Mouse (Mus musculus) urinary bladder, postnatal 36 days (tissue): ENCODE measurements around the gene Mst1.
A peak's percentile ranks its signal among the peaks of the same experiment; 100 is the strongest.

Experiments used
- DNase-seq, 2 experiments: peaks; one replicate each; pipeline ENCODE4 v3.0.0; 2022; ENCODE audit warnings: low spot score in 2 of 2, mixed read lengths in 1 of 2

Mst1 gene

DNA sequence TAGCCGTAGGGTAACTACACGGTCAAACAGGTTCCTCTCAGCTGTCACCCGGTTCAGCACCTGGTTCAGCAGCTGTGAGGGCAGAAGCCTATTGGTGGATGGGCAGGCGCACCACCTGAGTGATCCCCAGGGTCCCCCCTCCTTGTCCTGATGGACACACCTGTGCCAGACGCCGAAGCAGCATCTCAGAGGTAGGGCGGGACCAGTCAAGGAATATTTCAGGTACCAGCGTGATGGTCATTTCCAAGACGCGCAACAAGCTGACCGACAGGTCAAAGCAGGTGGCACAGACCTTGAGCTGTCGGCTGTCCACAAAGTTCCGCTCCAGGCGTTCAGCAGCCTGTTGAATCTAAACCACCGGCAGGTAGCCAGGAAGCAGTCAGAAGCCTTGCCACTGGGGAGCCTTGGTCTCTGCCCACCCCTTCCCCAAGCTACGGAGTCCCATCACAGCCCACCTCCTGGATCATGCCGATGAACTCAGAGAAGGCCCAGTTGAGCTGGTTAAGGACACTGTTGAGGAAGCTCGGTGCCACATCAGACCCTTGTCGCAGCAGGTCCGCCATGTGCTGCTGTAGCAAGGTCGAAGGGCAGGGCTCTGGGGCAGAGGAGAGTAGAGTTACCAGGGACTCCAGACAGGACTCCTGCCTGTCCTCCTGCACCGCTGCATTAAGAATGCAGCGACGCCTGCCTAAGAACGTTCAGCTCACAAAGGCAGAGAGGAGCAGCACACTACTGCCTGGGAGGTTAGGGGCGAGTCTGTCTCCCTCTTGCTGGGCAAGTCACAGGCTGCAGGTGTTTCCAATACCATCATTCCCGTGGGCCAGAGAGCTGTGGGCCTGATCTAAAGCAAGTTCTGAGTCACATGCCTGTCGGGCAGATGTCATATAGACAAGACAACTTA, 23.6 kb upstream of the Mst1 start:
- DNase-seq = no peak

DNA sequence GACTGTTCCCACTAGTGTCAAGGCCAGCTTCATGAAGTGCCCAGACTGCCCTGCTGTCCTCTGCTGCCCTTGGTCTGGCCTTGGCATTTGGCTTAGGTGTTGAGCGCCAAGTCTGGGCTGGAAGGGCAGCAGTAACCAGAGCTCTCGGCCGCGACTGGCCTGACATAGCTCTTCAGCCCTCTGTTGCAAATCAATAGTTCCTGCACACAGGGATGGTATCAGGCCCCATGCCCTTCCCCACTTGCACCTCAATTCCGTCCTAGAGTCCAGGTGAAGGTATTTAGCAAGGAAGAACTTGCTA, 23.0 kb upstream of the Mst1 start:
- no peak for DNase-seq

DNA sequence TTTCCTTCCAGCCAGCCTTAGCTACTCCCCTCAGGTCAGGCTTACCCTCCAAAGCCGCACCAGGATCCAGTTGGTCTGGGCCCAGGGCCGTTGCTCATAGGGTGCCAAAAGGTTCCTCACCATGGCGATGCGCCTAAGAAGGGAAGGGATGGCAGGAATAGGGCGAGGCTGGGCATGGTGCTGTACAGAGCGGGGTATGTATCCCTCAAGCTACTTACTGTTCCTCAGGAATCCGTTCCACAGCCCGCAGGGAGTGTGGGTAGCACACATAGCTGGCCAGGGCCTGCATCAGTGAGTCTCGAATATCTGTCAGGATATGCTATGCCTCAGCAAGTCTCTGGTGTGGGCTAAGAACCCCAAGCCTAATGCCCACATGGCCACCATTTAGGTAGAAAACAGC, 21.9 kb upstream of the Mst1 start:
- no peak for DNase-seq

- no peak for DNase-seq
These were observed 18.1 kb upstream of the Mst1 start for GRCm38 (mm10) chr9:108062142-108062541.

DNA sequence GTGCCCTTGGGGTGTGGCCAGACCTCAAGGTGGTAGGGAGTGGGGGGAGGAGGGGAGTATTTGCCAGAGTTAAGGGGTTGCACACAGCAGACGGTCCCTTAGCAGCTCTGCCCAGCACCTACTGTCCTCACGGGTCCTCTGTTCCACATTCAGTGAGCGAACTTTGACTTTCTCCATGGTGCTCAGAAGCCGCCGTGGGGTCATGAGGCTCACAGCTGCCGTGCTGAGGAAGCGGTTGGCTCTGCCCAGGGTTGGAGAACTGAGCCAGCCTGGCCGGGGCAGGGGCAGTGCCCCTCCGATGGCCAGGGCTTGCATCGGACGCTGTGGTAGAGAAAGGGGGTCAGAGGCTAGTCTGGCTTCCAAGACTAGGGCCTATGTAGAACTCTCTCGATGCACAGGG, 16.9 kb upstream of the Mst1 start:
- DNase-seq = no peak

DNA sequence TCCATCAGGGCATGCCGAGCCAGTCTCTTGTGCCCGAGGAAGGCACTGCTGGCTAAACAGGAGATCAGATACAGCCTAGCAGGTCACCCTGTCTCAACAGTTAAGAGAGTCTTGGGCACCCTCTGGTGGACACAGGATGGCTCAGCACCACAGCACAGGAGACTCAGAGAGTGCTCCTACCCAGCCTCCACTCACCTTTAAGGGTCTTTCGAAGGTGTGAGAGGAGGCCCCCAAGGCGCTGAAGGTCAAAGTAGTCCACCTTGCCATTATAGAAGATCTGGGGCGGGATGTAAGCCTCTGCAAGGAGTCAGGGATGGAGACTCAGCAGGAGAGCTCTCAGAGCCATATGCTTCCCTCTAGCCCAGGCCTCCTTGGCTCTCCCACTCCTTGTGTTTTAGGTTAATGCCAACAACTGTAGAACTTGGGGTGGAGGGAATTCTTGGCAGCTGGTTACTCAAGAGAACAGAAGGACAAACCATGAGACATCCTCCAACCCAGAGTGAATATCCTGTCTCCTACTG, 14.7 kb upstream of the Mst1 start:
- DNase-seq = peak; percentile 49 to 50

DNA sequence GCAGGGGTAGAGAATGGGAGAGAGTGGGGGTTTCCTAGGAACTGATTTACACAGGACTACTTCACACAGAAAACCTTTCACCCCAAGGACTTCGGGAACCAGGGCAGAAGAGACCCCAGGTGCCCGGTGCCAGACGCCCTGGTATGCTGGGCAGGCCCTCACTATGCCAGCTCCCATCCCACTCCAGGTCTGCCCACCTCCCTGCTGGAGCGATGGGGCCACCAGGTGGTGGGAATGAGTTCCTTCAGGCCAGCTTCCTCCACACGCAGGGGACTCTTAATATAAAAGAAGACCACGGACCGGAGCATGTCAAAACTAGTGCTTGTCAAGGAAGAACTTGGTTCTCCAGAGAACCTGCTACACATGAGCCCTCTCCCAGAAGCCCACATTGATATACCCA, 13.0 kb upstream of the Mst1 start:
- DNase-seq = no peak

- DNase-seq = peak; percentile 76 to 84
These were observed 12.3 kb upstream of the Mst1 start for GRCm38 (mm10) chr9:108067900-108068299.

DNA sequence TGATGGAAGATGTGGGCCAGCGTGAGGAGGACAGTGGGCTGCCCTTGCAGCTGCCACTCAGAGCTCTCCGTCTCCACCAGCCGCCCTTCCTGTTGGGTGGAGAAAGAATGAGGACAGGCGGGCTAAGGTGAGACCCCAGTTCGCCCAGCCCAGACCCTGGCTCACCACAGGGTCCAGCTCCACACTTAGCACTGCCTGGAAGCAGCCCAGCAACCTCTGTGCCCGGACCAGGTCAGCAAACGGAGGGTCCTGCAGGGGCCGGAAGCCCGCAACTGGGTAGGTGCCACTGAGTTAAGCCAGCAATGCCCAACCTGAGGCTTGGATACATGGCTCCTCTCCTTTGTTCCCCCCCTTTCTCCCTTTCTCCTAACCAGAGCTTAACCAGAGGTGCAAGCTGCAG, 11.2 kb upstream of the Mst1 start:
- DNase-seq = no peak

DNA sequence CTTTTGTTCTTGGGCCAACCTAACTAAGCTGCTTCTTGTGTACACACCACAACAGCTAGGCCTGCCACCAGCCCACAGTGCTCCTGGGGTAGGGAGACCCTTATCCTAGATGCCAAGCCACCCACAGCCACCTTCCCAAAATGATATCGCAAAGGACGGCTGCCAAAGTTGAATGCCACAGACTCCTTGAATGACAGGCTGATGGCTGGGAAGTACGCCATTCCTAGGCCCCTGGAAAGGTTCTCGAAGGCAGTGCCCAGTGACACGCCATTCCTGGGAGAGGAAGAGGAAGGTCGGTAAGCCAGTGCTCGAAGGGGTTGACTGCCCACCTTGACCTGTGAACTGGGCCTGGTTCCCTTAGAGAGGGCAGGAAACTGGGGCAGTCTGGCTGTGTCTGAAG, 10.7 kb upstream of the Mst1 start:
- DNase-seq = no peak

DNA sequence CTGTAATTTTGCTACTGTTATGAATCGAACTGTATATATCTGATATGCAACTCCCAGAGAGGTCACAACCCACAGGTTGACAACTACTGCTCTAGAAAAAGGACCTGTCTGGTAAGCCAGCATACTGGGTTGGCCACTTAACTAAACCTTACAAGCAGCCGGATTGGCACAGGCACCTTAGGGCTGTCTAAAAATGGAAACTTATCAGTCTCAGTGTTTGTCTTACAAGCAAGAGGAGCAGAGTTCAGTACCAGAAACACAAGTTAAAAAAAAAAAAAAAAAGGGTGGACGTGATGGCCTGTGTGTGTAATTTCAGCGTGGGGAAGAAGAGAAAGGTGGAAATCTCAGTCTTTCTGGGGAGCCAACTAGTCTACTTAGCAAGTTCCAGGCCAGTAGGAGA, 8.4 kb upstream of the Mst1 start:
- no peak for DNase-seq

GRCm38 (mm10) chr9:108072481-108072924, 7.7 kb upstream of the Mst1 start:
- DNase-seq = no peak

DNA sequence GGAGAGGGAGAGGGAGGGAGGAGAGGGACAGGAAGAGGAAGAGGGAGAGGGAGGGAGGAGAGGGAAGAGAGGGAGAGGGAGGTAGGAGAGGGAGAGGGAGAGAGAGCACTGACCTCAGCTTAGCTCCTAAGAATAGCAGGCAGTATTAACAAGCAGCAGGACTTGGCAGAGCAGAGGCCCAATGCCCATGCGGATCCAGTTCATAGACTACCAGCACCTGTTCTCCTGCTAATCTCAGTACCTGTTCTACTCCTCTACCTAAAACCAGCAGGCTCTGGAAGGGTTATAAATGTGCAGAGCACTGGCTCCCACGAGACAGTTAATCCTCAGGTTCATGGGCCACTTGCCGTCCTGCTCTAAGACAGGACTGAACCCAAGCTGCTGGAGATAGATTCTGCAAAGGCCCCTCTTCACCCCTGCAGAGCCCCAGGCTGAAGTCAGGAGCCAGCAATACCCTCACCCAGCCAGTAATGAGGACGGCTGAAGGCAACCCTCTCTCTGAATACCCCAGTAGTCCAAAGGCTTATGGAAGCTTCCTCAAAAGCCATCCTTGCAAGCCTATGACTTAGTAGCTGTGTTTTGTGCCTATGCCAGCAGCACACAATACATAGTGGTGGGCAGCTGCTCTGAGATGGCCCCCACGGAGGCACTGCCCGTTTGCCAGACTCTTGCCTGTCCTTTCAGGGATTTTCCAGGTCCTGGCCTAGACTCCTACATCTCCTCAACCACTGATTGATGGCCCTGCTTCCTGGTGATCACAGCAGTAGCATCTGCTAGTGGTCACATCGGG, 6.9 kb upstream of the Mst1 start:
- DNase-seq = no peak

DNA sequence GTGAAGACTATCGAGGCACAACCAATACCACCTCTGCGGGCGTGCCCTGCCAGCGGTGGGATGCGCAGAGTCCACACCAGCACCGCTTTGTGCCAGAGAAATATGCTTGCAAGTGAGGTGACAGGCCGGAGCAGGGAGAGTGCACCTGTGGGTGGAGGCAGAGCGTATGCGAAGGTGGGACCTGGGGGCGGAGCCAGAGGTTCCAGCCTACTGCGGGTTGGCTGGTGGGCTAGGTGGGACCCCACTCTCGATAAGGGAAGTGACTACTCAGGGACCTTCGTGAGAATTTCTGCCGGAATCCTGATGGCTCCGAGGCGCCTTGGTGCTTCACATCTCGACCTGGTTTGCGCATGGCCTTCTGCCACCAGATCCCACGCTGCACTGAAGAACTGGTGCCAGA, 2.3 kb downstream of the Mst1 start:
- DNase-seq = no peak

GRCm38 (mm10) chr9:108082988-108083431, 2.8 kb downstream of the Mst1 start, which contains the start of gene Rnf123:
Rnf123 (minus strand) TSS chr9:108083346.
- DNase-seq = no peak

DNA sequence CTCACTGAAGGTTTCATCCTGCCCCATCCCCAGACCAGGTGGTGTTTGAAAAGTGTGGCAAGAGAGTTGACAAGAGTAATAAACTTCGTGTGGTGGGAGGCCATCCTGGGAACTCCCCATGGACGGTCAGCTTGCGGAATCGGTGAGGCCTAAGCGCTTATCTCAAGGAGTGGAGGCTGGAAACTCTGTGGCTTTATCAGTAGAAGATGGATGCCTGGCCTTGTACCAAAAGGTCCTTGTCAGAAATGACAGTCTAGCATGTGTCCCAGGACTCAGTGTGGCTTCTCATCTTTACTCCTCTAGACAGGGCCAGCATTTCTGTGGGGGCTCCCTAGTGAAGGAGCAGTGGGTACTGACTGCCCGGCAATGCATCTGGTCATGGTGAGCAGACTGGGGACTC, 3.3 kb downstream of the Mst1 start:
- DNase-seq = no peak

DNA sequence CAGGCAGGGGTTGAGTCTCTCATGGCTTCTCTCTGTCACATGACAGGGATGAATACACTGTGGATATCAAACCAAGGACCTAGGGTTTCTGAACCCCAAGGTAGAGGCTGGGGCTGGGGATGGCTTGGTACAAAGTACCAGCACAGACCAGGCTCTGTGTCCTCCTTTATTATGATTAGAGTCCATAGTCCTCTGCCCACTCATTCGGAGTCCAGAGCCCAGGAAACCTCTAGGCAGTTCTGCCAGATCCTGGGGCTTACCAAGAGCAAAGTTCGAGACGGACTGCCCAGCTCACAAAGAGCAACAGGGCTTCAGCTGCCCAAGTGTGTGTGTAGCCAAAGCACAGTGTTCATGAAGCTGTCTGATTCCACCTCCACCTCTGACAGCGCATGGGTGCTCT, 5.0 kb downstream of the Mst1 start:
- DNase-seq = no peak

DNA sequence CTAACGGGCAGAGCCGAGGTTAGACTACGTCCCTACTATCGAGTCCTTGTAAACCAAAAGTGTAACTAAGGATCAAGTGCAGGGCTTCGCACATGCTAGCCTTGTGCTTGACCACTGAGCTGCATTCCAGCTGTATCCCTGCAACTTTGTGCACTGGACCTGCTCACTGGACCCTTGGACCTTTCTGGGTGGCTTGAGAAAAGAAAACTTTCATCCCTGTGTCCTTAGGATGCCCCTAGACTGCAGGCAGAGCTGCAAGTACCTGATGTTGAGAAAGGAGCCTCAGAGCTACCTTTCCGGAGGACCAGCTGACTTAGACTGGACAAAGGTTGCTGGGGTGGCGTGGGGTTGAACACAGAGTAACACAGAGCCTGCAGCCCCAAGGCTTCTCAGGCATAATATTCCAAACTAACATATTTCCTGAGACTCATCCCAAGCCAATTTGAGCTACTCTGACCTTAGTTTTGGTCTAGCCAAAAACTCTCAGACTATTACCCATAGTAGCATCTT, 10.4 kb downstream of the Mst1 start:
- DNase-seq = no peak

- DNase-seq = no peak
These were observed 13.3 kb downstream of the Mst1 start for GRCm38 (mm10) chr9:108093586-108093985.

DNA sequence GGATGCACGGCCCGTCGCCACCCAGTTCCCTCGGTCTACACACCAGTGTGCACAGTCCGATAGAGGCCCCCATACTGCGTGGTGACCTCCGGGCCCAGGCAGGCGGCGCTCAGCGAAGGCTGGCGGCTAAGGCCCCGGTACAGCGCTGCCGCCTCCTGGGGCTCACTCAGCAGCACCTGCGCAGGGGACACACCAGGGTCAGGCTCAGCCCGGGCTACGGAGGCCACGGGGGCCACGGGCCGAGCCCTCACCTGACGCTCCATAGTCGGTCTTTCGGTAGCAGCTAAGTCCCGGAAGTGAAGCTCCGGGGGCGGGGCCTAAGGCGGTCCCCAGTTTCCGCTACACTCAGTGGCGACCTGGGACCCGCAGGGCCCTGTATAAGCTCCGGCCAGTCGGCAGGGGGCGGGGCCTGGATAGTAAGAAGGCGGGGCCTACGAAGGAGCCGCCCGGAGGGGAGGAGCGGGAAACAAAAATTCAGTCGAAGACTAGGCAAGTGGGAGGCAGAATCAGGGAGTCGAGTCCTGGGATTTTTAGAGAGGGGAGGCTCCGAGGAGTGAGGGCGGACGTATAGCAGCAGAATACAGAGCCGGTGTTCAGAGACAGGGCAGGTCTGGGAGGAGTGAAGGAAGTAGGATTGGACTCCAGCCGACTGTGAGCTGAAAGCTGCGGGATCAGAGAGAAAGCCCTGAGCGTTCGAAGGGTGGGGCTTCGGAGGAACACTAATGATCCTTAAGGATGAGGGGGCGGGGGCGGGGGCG, 14.1 kb downstream of the Mst1 start, which contains the start of gene Apeh:
Apeh (minus strand) TSS at position 423 of the 758 bp plus-strand sequence.
- DNase-seq = peak; percentile 96

- DNase-seq = no peak
These were observed 14.8 kb downstream of the Mst1 start for GRCm38 (mm10) chr9:108094998-108095411.

DNA sequence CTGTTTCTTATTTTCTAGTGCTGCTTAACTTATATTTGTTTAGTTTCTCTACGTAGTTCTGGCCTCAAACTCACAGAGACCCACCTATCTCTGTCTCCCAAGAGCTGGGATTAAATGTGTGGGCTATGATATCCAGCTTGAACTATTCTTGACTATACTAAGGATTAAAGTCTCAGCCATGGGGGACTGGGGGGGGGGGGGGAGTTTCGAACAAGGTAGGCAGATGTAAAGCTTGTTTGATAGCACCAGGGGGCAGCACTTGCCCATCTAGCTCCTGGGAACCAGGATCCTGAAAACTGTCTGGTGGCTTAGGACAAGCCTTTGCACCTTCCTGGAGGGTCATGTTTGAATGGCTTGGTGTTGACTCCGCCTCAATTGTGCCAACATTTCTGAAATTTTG, 15.3 kb downstream of the Mst1 start:
- peak; percentile 37 to 55 for DNase-seq
